Mouse (Mus musculus) CH12.LX (cell line): ENCODE measurements around the gene Hlx. TPM values are rescaled to one million over a fixed set of nuclear protein-coding genes. Genes with fewer than 3 reads are reported as not detected.

Experiments used
- DNase-seq: peaks from one replicate; pipeline ENCODE4 v3.0.0-alpha.2; 2013; ENCODE audit errors: extremely low read depth
- H3K27ac ChIP-seq: 2 replicates; pipeline ENCODE4 v1.5.1; 2012; ENCODE audit warnings: low read depth, mild to moderate bottlenecking, control low read depth, moderate library complexity; ENCODE audit not compliant: insufficient read depth
- H3K27me3 ChIP-seq: replicated peaks from 2 replicates; pipeline ENCODE3; 2012; ENCODE audit warnings: inconsistent platforms
- H3K36me3 ChIP-seq, 2 experiments: replicated peaks in 1 of 2; 2 replicates each; pipeline versions ENCODE3 to v1.6.1; 2012; ENCODE audit warnings: inconsistent platforms in 1 of 2, low read length in 1 of 2, mild to moderate bottlenecking in 1 of 2, mixed read lengths in 1 of 2, moderate library complexity in 1 of 2; ENCODE audit not compliant: control insufficient read depth in 1 of 2, insufficient read depth in 1 of 2
- H3K4me1 ChIP-seq, 2 experiments: 2 replicates each; pipeline ENCODE4 v1.6.1; 2012; ENCODE audit warnings: inconsistent platforms in 1 of 2, moderate library complexity in 1 of 2; ENCODE audit not compliant: insufficient read depth in 2 of 2, control insufficient read depth in 1 of 2
- H3K4me2 ChIP-seq: 2 replicates; pipeline ENCODE4 v1.6.1; 2012; ENCODE audit warnings: low read depth, mild to moderate bottlenecking, control low read depth; ENCODE audit not compliant: poor library complexity, insufficient read depth, severe bottlenecking
- H3K4me3 ChIP-seq, 3 experiments: fragments of 150-350 bp in 1 of 3; sonication (generic) in 1 of 3; replicated peaks in 1 of 3; 2 replicates each; pipeline versions ENCODE3 to v1.5.1; 2011 to 2012; ENCODE audit warnings: low read depth in 2 of 3, low read length in 2 of 3, mild to moderate bottlenecking in 2 of 3, moderate library complexity in 2 of 3, control low read depth in 1 of 3, improper control_type of control experiment in 1 of 3, inconsistent platforms in 1 of 3, mixed read lengths in 1 of 3; ENCODE audit not compliant: poor library complexity in 1 of 3
- H3K79me2 ChIP-seq: replicated peaks from 2 replicates; pipeline ENCODE4 v1.6.1; 2012; ENCODE audit warnings: mild to moderate bottlenecking, moderate library complexity; ENCODE audit not compliant: control insufficient read depth, poor library complexity, insufficient read depth, severe bottlenecking; ENCODE audit errors: extremely low read depth
- H3K9ac ChIP-seq: 2 replicates; pipeline ENCODE4 v1.6.1; 2012; ENCODE audit warnings: low read depth, mild to moderate bottlenecking, control low read depth, moderate library complexity; ENCODE audit not compliant: insufficient read depth
- H3K9me3 ChIP-seq: replicated peaks from 2 replicates; pipeline ENCODE3; 2012; ENCODE audit warnings: low read length, inconsistent platforms, mixed read lengths
- BHLHE40 ChIP-seq: IDR thresholded peaks from 2 replicates; pipeline ENCODE4 v1.6.1; 2011; ENCODE audit warnings: mild to moderate bottlenecking, low read depth, low read length, improper control_type of control experiment
- CHD2 ChIP-seq: IDR thresholded peaks from 2 replicates; pipeline ENCODE4 v1.6.1; 2011; ENCODE audit warnings: low read length, improper control_type of control experiment
- E2F4 ChIP-seq: IDR thresholded peaks from 2 replicates; pipeline ENCODE4 v1.6.1; 2011; ENCODE audit warnings: low read depth, low read length, improper control_type of control experiment; ENCODE audit not compliant: insufficient replicate concordance
- ELF1 ChIP-seq: IDR thresholded peaks from 2 replicates; pipeline ENCODE4 v1.6.1; 2014; ENCODE audit warnings: low read depth, mild to moderate bottlenecking, inconsistent platforms, low read length, improper control_type of control experiment
- EP300 ChIP-seq: IDR thresholded peaks from 2 replicates; pipeline ENCODE4 v1.6.1; 2011; ENCODE audit warnings: low read length, improper control_type of control experiment
- HCFC1 ChIP-seq: IDR thresholded peaks from 2 replicates; pipeline ENCODE4 v1.6.1; 2012; ENCODE audit warnings: low read depth, mild to moderate bottlenecking, inconsistent platforms, low read length, improper control_type of control experiment
- JUN ChIP-seq: IDR thresholded peaks from 2 replicates; pipeline ENCODE4 v1.6.1; 2011; ENCODE audit warnings: low read depth, mild to moderate bottlenecking, low read length, improper control_type of control experiment, moderate library complexity; ENCODE audit not compliant: insufficient read depth
- JUND ChIP-seq: conservative IDR thresholded peaks from 2 replicates; pipeline ENCODE4 v1.6.1; 2011; ENCODE audit warnings: low read depth, low read length, improper control_type of control experiment
- KAT2A ChIP-seq: IDR thresholded peaks from 2 replicates; pipeline ENCODE4 v1.6.1; 2012; ENCODE audit warnings: low read length, improper control_type of control experiment, inconsistent platforms; ENCODE audit not compliant: insufficient replicate concordance
- MAFK ChIP-seq: IDR thresholded peaks from 2 replicates; pipeline ENCODE4 v1.6.1; 2011; ENCODE audit warnings: low read length, improper control_type of control experiment; ENCODE audit not compliant: insufficient replicate concordance
- MAX ChIP-seq: IDR thresholded peaks from 2 replicates; pipeline ENCODE4 v1.6.1; 2011; ENCODE audit warnings: low read length, improper control_type of control experiment
- MEF2A ChIP-seq: IDR thresholded peaks from 2 replicates; pipeline ENCODE4 v1.6.1; 2014; ENCODE audit warnings: low read depth, mild to moderate bottlenecking, inconsistent platforms, low read length, improper control_type of control experiment, borderline replicate concordance
- MYC ChIP-seq: IDR thresholded peaks from 2 replicates; pipeline ENCODE4 v1.6.1; 2011; ENCODE audit warnings: low read depth, mild to moderate bottlenecking, improper control_type of control experiment, low read length
- NELFE ChIP-seq: IDR thresholded peaks from 2 replicates; pipeline ENCODE4 v1.6.1; 2011; ENCODE audit warnings: low read depth, low read length, improper control_type of control experiment
- NRF1 ChIP-seq: IDR thresholded peaks from 2 replicates; pipeline ENCODE4 v1.6.1; 2014; ENCODE audit warnings: low read depth, mild to moderate bottlenecking, inconsistent platforms, low read length, improper control_type of control experiment, moderate library complexity
- PAX5 ChIP-seq: IDR thresholded peaks from 2 replicates; pipeline ENCODE4 v1.6.1; 2012; ENCODE audit warnings: low read length, inconsistent platforms, mixed read lengths
- POLR2A ChIP-seq: IDR thresholded peaks from 2 replicates; pipeline ENCODE4 v1.6.1; 2011; ENCODE audit warnings: low read depth, mild to moderate bottlenecking, improper control_type of control experiment, low read length
- RCOR1 ChIP-seq: conservative IDR thresholded peaks from 2 replicates; pipeline ENCODE4 v1.6.1; 2012; ENCODE audit warnings: low read depth, mild to moderate bottlenecking, inconsistent platforms, low read length, improper control_type of control experiment
- SIN3A ChIP-seq: IDR thresholded peaks from 2 replicates; pipeline ENCODE4 v1.6.1; 2012; ENCODE audit warnings: low read length, improper control_type of control experiment, inconsistent platforms
- SMC3 ChIP-seq: IDR thresholded peaks from 2 replicates; pipeline ENCODE4 v1.6.1; 2011; ENCODE audit warnings: low read depth, low read length, improper control_type of control experiment
- TBP ChIP-seq: conservative IDR thresholded peaks from 2 replicates; pipeline ENCODE4 v1.6.1; 2011; ENCODE audit warnings: low read depth, low read length, improper control_type of control experiment
- UBTF ChIP-seq: IDR thresholded peaks from 2 replicates; pipeline ENCODE4 v1.6.1; 2012; ENCODE audit warnings: low read depth, mild to moderate bottlenecking, inconsistent platforms, low read length, improper control_type of control experiment, moderate library complexity
- USF1 ChIP-seq: IDR thresholded peaks from 2 replicates; pipeline ENCODE4 v1.6.1; 2014; ENCODE audit warnings: low read depth, mild to moderate bottlenecking, inconsistent platforms, low read length, improper control_type of control experiment
- ZC3H11A ChIP-seq: IDR thresholded peaks from 2 replicates; pipeline ENCODE4 v1.6.1; 2012; ENCODE audit warnings: low read depth, mild to moderate bottlenecking, inconsistent platforms, low read length, improper control_type of control experiment
- ZMIZ1 ChIP-seq: IDR thresholded peaks from 2 replicates; pipeline ENCODE4 v1.6.1; 2012; ENCODE audit warnings: low read depth, mild to moderate bottlenecking, inconsistent platforms, low read length, improper control_type of control experiment
- ZNF384 ChIP-seq: IDR thresholded peaks from 2 replicates; pipeline ENCODE4 v1.6.1; 2012; ENCODE audit warnings: low read depth, low read length, improper control_type of control experiment, inconsistent platforms
- dilution Hi-C: fragments of 300-500 bp; cut with MboI; formaldehyde crosslinking; loops from 2 replicates; pipeline ENCODE4 v1.14.3; 2020; ENCODE audit warnings: low sequenced_read_pairs; ENCODE audit not compliant: extremely low pct_unique_long_range_greater_than_20kb, extremely low pct_ligation_motif_present
- in situ Hi-C: fragments of 300-500 bp; cut with MboI; formaldehyde crosslinking; loops from 3 replicates; pipeline ENCODE4 v1.14.3; 2019; ENCODE audit warnings: low sequenced_read_pairs, low pct_ligation_motif_present, low pct_unique_long_range_greater_than_20kb, mixed read lengths
- polyA plus RNA-seq: library from polyadenylated mRNA; unstranded; fragments of >175 nt; gene quantifications from 2 replicates; pipeline ENCODE4 v1.2.1, GENCODE M21; 2012; ENCODE audit warnings: low read depth; ENCODE audit not compliant: insufficient read length
- total RNA-seq, 2 experiments: library from RNA; depleted of rRNA; stranded (reverse); fragments of 300-350 nt in 1 of 2; fragments of >200 nt in 1 of 2; gene quantifications; 2 replicates each; pipeline ENCODE4 v1.2.3; 2012 to 2014

Gene Hlx
- total and polyA plus RNA-seq, 3 experiments: 0.34 to 1.1 (median 0.64) TPM

GRCm38 (mm10) chr1:184737876-184738479 is 5.6 kb upstream of the Hlx start (continued):
- TF ChIP-seq E2F4 (no peak), MYC (no peak), SMC3 (peak; percentile 89), JUND (no peak), MAX (no peak), NELFE (no peak)
- TF ChIP-seq, all 38 proteins: peak for 8

DNA sequence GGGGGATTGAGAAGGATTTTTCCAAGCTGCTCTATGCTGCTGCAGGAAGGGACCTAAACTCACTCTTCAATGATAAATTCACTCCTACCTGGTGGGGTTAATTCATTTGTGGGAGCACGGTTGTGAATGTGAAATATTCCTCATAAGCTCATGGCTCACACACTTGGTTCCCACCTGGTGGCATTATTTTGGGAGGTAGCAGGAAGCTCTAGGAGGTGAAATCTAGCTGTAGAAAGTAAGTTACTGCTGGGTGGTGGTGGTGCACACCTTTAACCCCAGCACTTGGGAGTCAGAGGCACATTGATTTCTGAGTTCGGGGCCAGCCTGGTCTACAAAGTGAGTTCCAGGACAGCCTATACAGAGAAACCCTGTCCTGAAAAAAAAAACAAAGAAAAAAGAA is 4.8 kb upstream of the Hlx start:
- Histone ChIP-seq H3K27ac (no peak overlapping the region), H3K4me2 (no peak overlapping the region), H3K9me3 (no peaks in the 10 kb centered on the region), H3K79me2 (no peaks in the 10 kb centered on the region), H3K4me1 (peaks cover 2 to 30% of the 10 kb centered on the region in 2 experiments; a peak in 2 of 4 replicates), H3K9ac (no peak overlapping the region), H3K36me3 (no peaks in the 10 kb centered on the region), H3K27me3 (peaks cover 46% of the 10 kb centered on the region), H3K4me3 (no peak overlapping the region)
- dilution Hi-C loops: no loop called here
- no peak for DNase-seq
- in situ Hi-C loops: loop anchor here (10.0 kb wide), 2 partner anchors 272 to 472 kb away; no protein-coding TSS in a partner anchor
- TF ChIP-seq NRF1: no peak
- no peak for TF ChIP-seq SIN3A
- no peak for TF ChIP-seq ELF1
- TF ChIP-seq MAFK: no peak
- TF ChIP-seq SMC3: no peak
- no peak for TF ChIP-seq EP300
- no peak for TF ChIP-seq TBP
- no peak for TF ChIP-seq USF1
- no peak for TF ChIP-seq CHD2
- TF ChIP-seq PAX5: no peak
- TF ChIP-seq NELFE: no peak

- Histone ChIP-seq H3K9ac (no peak overlapping the region), H3K9me3 (no peaks in the 10 kb centered on the region), H3K27ac (no peak overlapping the region)
- dilution Hi-C loops: no loop called here
- TF ChIP-seq RCOR1 (no peak), TBP (no peak), HCFC1 (no peak), MEF2A (no peak), ZMIZ1 (no peak), UBTF (no peak), JUND (no peak), CHD2 (no peak), EP300 (no peak), POLR2A (no peak), KAT2A (no peak), ZNF384 (no peak), NELFE (no peak), ZC3H11A (no peak), BHLHE40 (no peak), ELF1 (no peak), JUN (no peak)
- TF ChIP-seq, all 38 proteins: peak for 0
- peaks cover 46% of the 10 kb centered on the region for H3K27me3 ChIP-seq
- H3K79me2 ChIP-seq: no peaks in the 10 kb centered on the region
- no peak for DNase-seq
- no peak overlapping the region for H3K4me3 ChIP-seq
- peaks cover 4 to 35% of the 10 kb centered on the region in 2 experiments; a peak in 3 of 4 replicates for H3K4me1 ChIP-seq
- H3K36me3 ChIP-seq: no peaks in the 10 kb centered on the region
- H3K4me2 ChIP-seq: no peak overlapping the region
- in situ Hi-C loops: loop anchor here (10.0 kb wide), 2 partner anchors 271 to 471 kb away; no protein-coding TSS in a partner anchor
Observed at GRCm38 (mm10) chr1:184736260-184736659, 3.8 kb upstream of the Hlx start.
